Mouse (Mus musculus): ENCODE data around the gene Tsacc. TPM values are rescaled to one million over a fixed set of nuclear protein-coding genes. Genes with fewer than 3 reads are reported as not detected.
"Not testable (repeated sequence)": the region's sequence is repeated elsewhere in the genome, so short reads cannot be mapped to it uniquely, and the experiment has no call there.

The Tsacc gene
- polyA plus RNA-seq, 1 experiment from 2014 or later, result 11.4 TPM

GRCm38 (mm10) chr3:88299172-88299571 lies 2.4 kb upstream of the Tsacc start:
- Histone ChIP-seq H3K9me3 (no peaks in the 10 kb centered on the region), H3K27ac (no peak overlapping the region), H3K4me2 (no peak overlapping the region), H3K36me3 (replicated peaks) (peaks cover 49% of the 10 kb centered on the region), H3K9ac (no peak overlapping the region), H3K27me3 (no peaks in the 10 kb centered on the region), H3K4me1 (peaks cover 18% of the 10 kb centered on the region), H3K4me3 (replicated peaks) (no peak overlapping the region)
- WGBS, result 95% methylated on average over 1 of the region's 1 CpGs
- no peak for ATAC-seq (ENCODE audit: low FRiP score)

- Histone ChIP-seq H3K4me3 (replicated peaks) (peak overlapping the region; percentile 78), H3K36me3 (replicated peaks) (peaks cover 33% of the 10 kb centered on the region), H3K27ac (peak overlapping the region; percentile 94), H3K4me1 (peaks cover 18% of the 10 kb centered on the region), H3K27me3 (no peaks in the 10 kb centered on the region), H3K9me3 (no peaks in the 10 kb centered on the region), H3K4me2 (peak overlapping the region; percentile 85), H3K9ac (peak overlapping the region; percentile 88)
- no peak for ATAC-seq (ENCODE audit: low FRiP score)
- WGBS, result under 1% methylated on average over 30 of the region's 30 CpGs
Measured at GRCm38 (mm10) chr3:88297321-88297851, 587 bp upstream of the Tsacc start.

DNA sequence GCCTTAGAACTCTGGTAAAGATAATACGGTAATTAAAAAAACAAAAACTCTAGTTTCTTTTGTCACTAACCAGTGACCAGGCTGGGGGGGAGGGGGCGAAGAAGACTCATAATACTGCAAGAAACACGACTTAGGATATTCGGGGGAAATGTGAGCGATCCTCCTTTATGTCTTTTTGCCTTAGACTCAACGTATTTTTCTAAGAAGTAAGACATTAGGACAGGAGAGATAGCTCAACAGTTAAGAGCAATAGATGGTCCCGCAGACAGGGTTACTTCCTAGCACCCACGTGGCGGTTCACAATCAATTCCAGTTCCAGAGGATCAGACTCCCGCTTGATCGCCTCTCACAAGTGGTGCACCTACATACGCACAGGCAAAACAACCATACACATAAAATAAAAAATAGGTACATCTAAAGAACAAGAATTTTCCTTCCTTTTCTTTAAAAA lies 664 bp downstream of the Tsacc start:
- ATAC-seq (ENCODE audit: low FRiP score), result peak; percentile 43
- Histone ChIP-seq H3K4me2 (peak overlapping the region; percentile 85), H3K36me3 (replicated peaks) (peaks cover 21% of the 10 kb centered on the region), H3K9ac (peak overlapping the region; percentile 61), H3K27me3 (no peaks in the 10 kb centered on the region), H3K9me3 (no peaks in the 10 kb centered on the region), H3K4me3 (replicated peaks) (peak overlapping the region; percentile 78), H3K27ac (peak overlapping the region; percentile 90), H3K4me1 (peaks cover 18% of the 10 kb centered on the region)
- under 1% methylated on average over 12 of the region's 12 CpGs for WGBS

- peaks cover 18% of the 10 kb centered on the region for H3K4me1 ChIP-seq
- H3K27me3 ChIP-seq; H3K9me3 ChIP-seq; ATAC-seq (ENCODE audit: low FRiP score); H3K27ac ChIP-seq; H3K4me3 ChIP-seq (replicated peaks); H3K9ac ChIP-seq: not testable (repeated sequence)
- H3K36me3 ChIP-seq (replicated peaks), result peaks cover 13% of the 10 kb centered on the region
- WGBS, result 91% methylated on average over 1 of the region's 1 CpGs
- H3K4me2 ChIP-seq, result peak overlapping the region; percentile 85; the same call in 1 of the 2 replicates
Measured at GRCm38 (mm10) chr3:88295272-88295671, 1.5 kb downstream of the Tsacc start.

DNA sequence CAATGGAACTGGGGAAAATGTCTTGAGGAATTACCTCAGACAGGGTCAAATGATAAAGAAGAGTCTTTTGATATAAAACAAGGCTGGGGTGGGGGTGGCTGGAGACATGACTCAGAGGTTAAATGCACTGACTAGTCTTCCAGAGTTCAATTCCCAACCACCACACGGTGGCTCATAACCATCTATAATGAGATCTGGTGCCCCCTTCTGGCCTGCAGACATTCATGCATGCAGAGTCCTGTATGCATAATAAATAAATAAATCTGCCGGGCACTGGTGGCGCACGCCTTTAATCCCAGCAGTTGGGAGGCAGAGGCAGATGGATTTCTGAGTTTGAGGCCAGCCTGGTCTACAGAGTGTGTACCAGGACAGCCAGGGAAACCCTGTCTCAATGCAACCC lies 4.8 kb downstream of the Tsacc start:
- 0 out of 2 replicates have a peak, but pooled peaks cover 4% of the 10 kb centered on the region for H3K4me1 ChIP-seq
- H3K36me3 ChIP-seq (replicated peaks), result no peaks in the 10 kb centered on the region
- H3K9ac ChIP-seq, result no peak overlapping the region
- H3K27me3 ChIP-seq, result no peaks in the 10 kb centered on the region
- no peak overlapping the region for H3K4me2 ChIP-seq
- no peak for ATAC-seq (ENCODE audit: low FRiP score)
- no peak overlapping the region for H3K27ac ChIP-seq
- no peaks in the 10 kb centered on the region for H3K9me3 ChIP-seq
- 44% methylated on average over 4 of the region's 4 CpGs for WGBS
- H3K4me3 ChIP-seq (replicated peaks), result no peak overlapping the region

GRCm38 (mm10) chr3:88288133-88288713 lies 8.6 kb downstream of the Tsacc start:
- not testable (repeated sequence) for H3K27ac ChIP-seq; ATAC-seq (ENCODE audit: low FRiP score); H3K4me2 ChIP-seq; H3K4me3 ChIP-seq (replicated peaks); H3K9ac ChIP-seq; H3K27me3 ChIP-seq; H3K36me3 ChIP-seq (replicated peaks); H3K4me1 ChIP-seq; H3K9me3 ChIP-seq
- 81% methylated on average over 9 of the region's 10 CpGs for WGBS

- ATAC-seq (ENCODE audit: low FRiP score), result no peak
- Histone ChIP-seq H3K27me3 (no peaks in the 10 kb centered on the region), H3K4me2 (no peak within 1 kb of the TSS), H3K4me3 (replicated peaks) (no peak within 1 kb of the TSS), H3K27ac (no peak within 1 kb of the TSS), H3K9me3 (no peaks in the 10 kb centered on the region), H3K4me1 (no peaks in the 10 kb centered on the region), H3K36me3 (replicated peaks) (peaks cover 2% of the 10 kb centered on the region; the same call in 1 of the 2 replicates), H3K9ac (no peak within 1 kb of the TSS)
- WGBS, result 96% methylated on average over 4 of the region's 4 CpGs
Measured at GRCm38 (mm10) chr3:88287110-88287509, 9.7 kb downstream of the Tsacc start, which contains the start of gene Gm38392. TSS of gene Gm38392 (minus strand) at chr3:88287210.

GRCm38 (mm10) chr3:88285565-88285895 lies 11.3 kb downstream of the Tsacc start:
- H3K36me3 ChIP-seq (replicated peaks); H3K4me2 ChIP-seq; H3K9ac ChIP-seq; ATAC-seq (ENCODE audit: low FRiP score); H3K9me3 ChIP-seq; H3K4me3 ChIP-seq (replicated peaks); H3K4me1 ChIP-seq; H3K27ac ChIP-seq; H3K27me3 ChIP-seq: not testable (repeated sequence)
- 90% methylated on average over 2 of the region's 2 CpGs for WGBS

- H3K4me1 ChIP-seq; H3K36me3 ChIP-seq (replicated peaks); H3K9me3 ChIP-seq; H3K27ac ChIP-seq; H3K4me2 ChIP-seq; H3K27me3 ChIP-seq; H3K9ac ChIP-seq; H3K4me3 ChIP-seq (replicated peaks); ATAC-seq (ENCODE audit: low FRiP score): not testable (repeated sequence)
- 96% methylated on average over 14 of the region's 14 CpGs for WGBS
Measured at GRCm38 (mm10) chr3:88284815-88285564, 11.8 kb downstream of the Tsacc start.

- not testable (repeated sequence) for H3K27ac ChIP-seq; H3K9me3 ChIP-seq; H3K4me3 ChIP-seq (replicated peaks); H3K36me3 ChIP-seq (replicated peaks); H3K27me3 ChIP-seq; H3K4me1 ChIP-seq; H3K9ac ChIP-seq; ATAC-seq (ENCODE audit: low FRiP score); H3K4me2 ChIP-seq
- 51% methylated on average over 11 of the region's 11 CpGs for WGBS
Measured at GRCm38 (mm10) chr3:88281141-88281916, 15.5 kb downstream of the Tsacc start.

DNA sequence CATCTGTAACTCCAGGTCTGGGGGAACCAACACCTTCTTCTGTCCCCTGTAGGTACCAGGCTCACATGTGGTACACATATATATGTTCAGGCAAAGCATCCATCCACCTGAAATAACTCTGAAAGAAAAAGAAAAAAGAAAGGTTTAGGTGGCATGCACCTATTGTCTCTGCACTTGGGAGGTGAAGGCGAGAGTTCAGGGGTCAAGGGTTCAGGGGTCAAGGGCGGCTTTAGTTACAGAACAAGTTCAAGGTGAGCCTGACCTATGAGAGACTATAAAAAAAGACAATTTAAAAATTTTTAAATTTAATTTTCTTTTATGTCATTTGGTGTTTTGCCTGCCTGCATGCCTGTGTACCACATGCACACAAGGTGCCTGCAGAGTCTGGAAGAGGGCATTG lies 16.8 kb downstream of the Tsacc start:
- Histone ChIP-seq H3K4me2 (no peak overlapping the region), H3K9me3 (no peaks in the 10 kb centered on the region), H3K27me3 (no peaks in the 10 kb centered on the region), H3K4me3 (replicated peaks) (no peak overlapping the region), H3K36me3 (replicated peaks) (no peaks in the 10 kb centered on the region), H3K27ac (no peak overlapping the region), H3K4me1 (no peaks in the 10 kb centered on the region), H3K9ac (no peak overlapping the region)
- ATAC-seq (ENCODE audit: low FRiP score), result no peak
- 92% methylated on average over 2 of the region's 2 CpGs for WGBS

- no peak overlapping the region for H3K4me3 ChIP-seq (replicated peaks)
- H3K27ac ChIP-seq, result no peak overlapping the region
- H3K9me3 ChIP-seq, result no peaks in the 10 kb centered on the region; the same call in 1 of the 2 replicates
- no peak for ATAC-seq (ENCODE audit: low FRiP score)
- no peaks in the 10 kb centered on the region for H3K4me1 ChIP-seq
- no peak overlapping the region for H3K4me2 ChIP-seq
- WGBS, result 55% methylated on average over 7 of the region's 7 CpGs
- H3K27me3 ChIP-seq, result no peaks in the 10 kb centered on the region
- no peaks in the 10 kb centered on the region for H3K36me3 ChIP-seq (replicated peaks)
- no peak overlapping the region for H3K9ac ChIP-seq
Measured at GRCm38 (mm10) chr3:88276529-88277143, 20.2 kb downstream of the Tsacc start.

Data from forebrain, embryonic 12.5 days (tissue).